Mouse (Mus musculus) layer of hippocampus, postnatal 10 days (tissue): ENCODE measurements around the gene Scarf2. TPM values are rescaled to one million over a fixed set of nuclear protein-coding genes. Genes with fewer than 3 reads are reported as not detected.

Experiments
- total RNA-seq, 2 experiments: library from RNA; stranded (reverse); gene quantifications; 2 replicates each; pipeline ENCODE4 v1.2.3; 2021

Gene Scarf2
- total RNA-seq, 2 experiments from 2014 or later, result 4.7 to 5.0 TPM

Other genes starting within 250 kb of the Scarf2 start
- 1 to 10 TPM; 1.7 to 2.4 TPM for gene Lrrc74b, start 236.0 kb upstream of the Scarf2 start, total RNA-seq
- gene P2rx6, start 235.4 kb upstream of the Scarf2 start, total RNA-seq, result 1 to 10 TPM in 1 of 2 experiments, under 1 TPM in 1; 0.58 to 1.1 TPM
- gene Slc7a4, start 214.1 kb upstream of the Scarf2 start, total RNA-seq, result 10 to 100 TPM; 75.7 to 77.6 TPM
- gene Smpd4, start 177.9 kb upstream of the Scarf2 start, total RNA-seq, result 10 to 100 TPM; 39.7 to 46.6 TPM
- 10 to 100 TPM; 40.5 to 42.3 TPM for gene Ccdc74a, start 150.8 kb upstream of the Scarf2 start, total RNA-seq
- 10 to 100 TPM; 66.2 to 69.6 TPM for gene Med15, start 64.4 kb upstream of the Scarf2 start, total RNA-seq
- gene Klhl22, start 37.7 kb upstream of the Scarf2 start, total RNA-seq, result 100 to 1,000 TPM; 108 TPM
- gene B830017H08Rik, start 35.8 kb downstream of the Scarf2 start, total RNA-seq, result 1 to 10 TPM; 4.5 to 5.8 TPM
- 1 to 10 TPM; 7.5 to 9.2 TPM for gene Car15, start 41.1 kb downstream of the Scarf2 start, total RNA-seq
- gene Gm20518, start 94.4 kb downstream of the Scarf2 start, total RNA-seq, result 1 to 10 TPM; 1.3 to 1.7 TPM
- gene Tssk1, start 96.9 kb downstream of the Scarf2 start, total RNA-seq, result under 1 TPM in 1 of 2 experiments, not detected in 1; 0.09 TPM
- 100 to 1,000 TPM; 109 to 114 TPM for gene Dgcr2, start 101.3 kb downstream of the Scarf2 start, total RNA-seq
- not detected for gene Tssk2, start 101.4 kb downstream of the Scarf2 start, total RNA-seq
- 10 to 100 TPM; 31.7 to 33.5 TPM for gene Ess2, start 114.1 kb downstream of the Scarf2 start, total RNA-seq
- gene Gsc2, start 117.8 kb downstream of the Scarf2 start, total RNA-seq, result not detected
- gene Slc25a1, start 130.9 kb downstream of the Scarf2 start, total RNA-seq, result 10 to 100 TPM; 78.3 to 87.2 TPM
- not detected for gene Vpreb2, start 183.1 kb downstream of the Scarf2 start, total RNA-seq